Mouse (Mus musculus): ENCODE measurements at regions not wholly inside any gene's neighbourhood (a gene's known extent, or its start where the extent isn't known, plus 50 kb on each side); places are given as distances from the start of the nearest gene placed in this dataset.

GRCm38 (mm10) chr13:41694749-41695419 lies 89.2 kb downstream of the Tmem170b start:
- Histone ChIP-seq H3K36me3 (replicated peaks) (no peaks in the 10 kb centered on the region), H3K4me1 (ENCODE audit: insufficient read depth, low read depth, low read length) (no peaks in the 10 kb centered on the region), H3K9me3 (replicated peaks) (no peaks in the 10 kb centered on the region), H3K4me3 (ENCODE audit: low read depth, low read length) (no peak overlapping the region), H3K27me3 (ENCODE audit: insufficient read depth, low read length) (no peaks in the 10 kb centered on the region)
- ATAC-seq (ENCODE audit: extremely low read depth, insufficient number of reproducible peaks, low FRiP score, poor library complexity, severe bottlenecking): no peak
- TF ChIP-seq CTCF (IDR thresholded peaks at IDR 0.05; ENCODE audit: low read depth, low read length) (no peak), TAL1 (conservative IDR thresholded peaks at IDR 0.05; ENCODE audit: low read depth, low read length) (no peak), GATA1 (IDR thresholded peaks at IDR 0.05; ENCODE audit: borderline replicate concordance, low read length) (no peak), GATA2 (IDR thresholded peaks at IDR 0.05; ENCODE audit: borderline replicate concordance, low read depth, low read length) (no peak), POLR2AphosphoS5 (IDR thresholded peaks at IDR 0.05; ENCODE audit: insufficient replicate concordance, low read depth, low read length) (no peak)
- DNase-seq (ENCODE audit: low spot score): no peak

GRCm38 (mm10) chr13:41696767-41697445 lies 91.2 kb downstream of the Tmem170b start:
- no peak for TF ChIP-seq GATA1 (IDR thresholded peaks at IDR 0.05; ENCODE audit: borderline replicate concordance, low read length)
- TF ChIP-seq POLR2AphosphoS5 (IDR thresholded peaks at IDR 0.05; ENCODE audit: insufficient replicate concordance, low read depth, low read length): no peak
- no peak for TF ChIP-seq GATA2 (IDR thresholded peaks at IDR 0.05; ENCODE audit: borderline replicate concordance, low read depth, low read length)
- no peak for TF ChIP-seq CTCF (IDR thresholded peaks at IDR 0.05; ENCODE audit: low read depth, low read length)
- no peak for TF ChIP-seq TAL1 (conservative IDR thresholded peaks at IDR 0.05; ENCODE audit: low read depth, low read length)
- Histone ChIP-seq H3K9me3 (replicated peaks) (no peaks in the 10 kb centered on the region), H3K4me1 (ENCODE audit: insufficient read depth, low read depth, low read length) (no peaks in the 10 kb centered on the region), H3K4me3 (ENCODE audit: low read depth, low read length) (no peak overlapping the region), H3K27me3 (ENCODE audit: insufficient read depth, low read length) (no peaks in the 10 kb centered on the region), H3K36me3 (replicated peaks) (no peaks in the 10 kb centered on the region)
- no peak for ATAC-seq (ENCODE audit: extremely low read depth, insufficient number of reproducible peaks, low FRiP score, poor library complexity, severe bottlenecking)
- no peak for DNase-seq (ENCODE audit: low spot score)

DNA sequence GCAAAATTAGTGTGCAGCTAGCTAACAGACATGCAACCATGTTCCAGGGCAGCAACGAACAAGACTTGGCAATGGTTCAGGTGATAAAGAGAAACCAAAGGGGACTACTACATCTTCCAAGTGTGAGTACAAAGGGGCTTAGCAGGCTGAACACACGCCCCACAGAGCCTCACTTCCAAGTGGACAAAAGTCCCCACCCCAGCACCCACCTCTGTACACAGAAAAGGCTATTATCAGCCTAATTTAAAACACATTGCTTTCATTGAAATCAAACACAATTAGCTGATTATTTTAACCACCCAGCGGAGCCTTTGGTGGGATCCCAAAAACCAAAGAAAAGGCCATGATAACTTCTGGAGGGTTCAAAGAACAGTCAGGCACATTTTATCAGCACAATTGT lies 95.6 kb downstream of the Tmem170b start:
- no peaks in the 10 kb centered on the region for H3K36me3 ChIP-seq (replicated peaks)
- no peaks in the 10 kb centered on the region for H3K9me3 ChIP-seq (replicated peaks)
- no peaks in the 10 kb centered on the region for H3K4me1 ChIP-seq (ENCODE audit: insufficient read depth, low read depth, low read length)
- ATAC-seq (ENCODE audit: extremely low read depth, insufficient number of reproducible peaks, low FRiP score, poor library complexity, severe bottlenecking) (no peak), DNase-seq (ENCODE audit: low spot score) (no peak)
- no peak overlapping the region for H3K4me3 ChIP-seq (ENCODE audit: low read depth, low read length)
- no peak for TF ChIP-seq GATA1 (IDR thresholded peaks at IDR 0.05; ENCODE audit: borderline replicate concordance, low read length)
- TF ChIP-seq POLR2AphosphoS5 (IDR thresholded peaks at IDR 0.05; ENCODE audit: insufficient replicate concordance, low read depth, low read length): no peak
- no peak for TF ChIP-seq TAL1 (conservative IDR thresholded peaks at IDR 0.05; ENCODE audit: low read depth, low read length)
- TF ChIP-seq CTCF (IDR thresholded peaks at IDR 0.05; ENCODE audit: low read depth, low read length): no peak
- TF ChIP-seq GATA2 (IDR thresholded peaks at IDR 0.05; ENCODE audit: borderline replicate concordance, low read depth, low read length): no peak
- no peaks in the 10 kb centered on the region for H3K27me3 ChIP-seq (ENCODE audit: insufficient read depth, low read length)

DNA sequence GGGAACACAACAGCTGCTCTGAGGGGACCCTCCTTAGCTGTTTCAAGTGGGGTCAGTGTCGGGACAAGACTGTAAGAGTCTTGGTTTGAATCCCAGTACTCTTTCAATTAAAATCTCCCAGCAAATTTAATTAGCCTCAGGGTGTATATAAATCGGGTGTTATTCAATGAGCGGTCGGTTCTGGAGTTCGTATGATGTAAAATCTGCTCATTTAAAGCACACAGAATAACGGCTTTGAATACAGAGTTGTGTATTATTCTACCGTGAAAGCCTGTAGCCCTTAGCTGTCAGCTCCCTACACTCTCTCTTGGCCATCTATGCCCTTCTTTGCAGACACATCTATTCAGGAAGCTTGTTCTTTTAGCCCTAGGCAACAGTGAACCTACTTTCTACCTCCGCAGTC lies 96.1 kb downstream of the Tmem170b start:
- DNase-seq (ENCODE audit: low spot score) (no peak), ATAC-seq (ENCODE audit: extremely low read depth, insufficient number of reproducible peaks, low FRiP score, poor library complexity, severe bottlenecking) (no peak)
- no peaks in the 10 kb centered on the region for H3K9me3 ChIP-seq (replicated peaks)
- no peaks in the 10 kb centered on the region for H3K4me1 ChIP-seq (ENCODE audit: insufficient read depth, low read depth, low read length)
- TF ChIP-seq GATA1 (IDR thresholded peaks at IDR 0.05; ENCODE audit: borderline replicate concordance, low read length) (no peak), TAL1 (conservative IDR thresholded peaks at IDR 0.05; ENCODE audit: low read depth, low read length) (no peak), CTCF (IDR thresholded peaks at IDR 0.05; ENCODE audit: low read depth, low read length) (no peak)
- H3K36me3 ChIP-seq (replicated peaks): no peaks in the 10 kb centered on the region
- H3K4me3 ChIP-seq (ENCODE audit: low read depth, low read length): no peak overlapping the region
- H3K27me3 ChIP-seq (ENCODE audit: insufficient read depth, low read length): no peaks in the 10 kb centered on the region

DNA sequence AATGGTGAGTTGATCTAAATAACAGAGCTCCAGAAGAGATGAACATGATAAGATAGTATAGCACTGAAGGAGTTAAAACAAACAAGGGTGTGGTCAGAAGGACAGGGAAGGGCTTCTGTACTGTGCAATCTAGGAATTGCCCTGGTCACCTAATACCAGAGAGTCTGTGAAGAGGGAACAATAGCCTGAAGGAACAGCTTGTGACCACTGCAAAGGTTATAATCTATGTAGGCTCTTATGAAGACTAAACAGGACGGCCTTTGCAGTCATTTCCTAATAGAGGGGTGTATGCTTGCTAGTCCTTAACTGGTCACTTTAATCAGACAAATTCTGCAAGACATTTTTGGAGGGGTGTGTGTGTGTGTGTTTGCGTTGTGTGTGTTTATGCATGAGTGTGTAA lies 97.5 kb downstream of the Tmem170b start:
- DNase-seq (ENCODE audit: low spot score) (no peak), ATAC-seq (ENCODE audit: extremely low read depth, insufficient number of reproducible peaks, low FRiP score, poor library complexity, severe bottlenecking) (no peak)
- Histone ChIP-seq H3K9me3 (replicated peaks) (no peaks in the 10 kb centered on the region), H3K36me3 (replicated peaks) (no peaks in the 10 kb centered on the region), H3K27me3 (ENCODE audit: insufficient read depth, low read length) (no peaks in the 10 kb centered on the region), H3K4me3 (ENCODE audit: low read depth, low read length) (no peak overlapping the region), H3K4me1 (ENCODE audit: insufficient read depth, low read depth, low read length) (no peaks in the 10 kb centered on the region)
- no peak for TF ChIP-seq CTCF (IDR thresholded peaks at IDR 0.05; ENCODE audit: low read depth, low read length)
- TF ChIP-seq GATA2 (IDR thresholded peaks at IDR 0.05; ENCODE audit: borderline replicate concordance, low read depth, low read length): no peak
- no peak for TF ChIP-seq TAL1 (conservative IDR thresholded peaks at IDR 0.05; ENCODE audit: low read depth, low read length)
- TF ChIP-seq GATA1 (IDR thresholded peaks at IDR 0.05; ENCODE audit: borderline replicate concordance, low read length): no peak
- TF ChIP-seq POLR2AphosphoS5 (IDR thresholded peaks at IDR 0.05; ENCODE audit: insufficient replicate concordance, low read depth, low read length): no peak

- Histone ChIP-seq H3K4me3 (ENCODE audit: low read depth, low read length) (no peak overlapping the region), H3K9me3 (replicated peaks) (no peaks in the 10 kb centered on the region), H3K4me1 (ENCODE audit: insufficient read depth, low read depth, low read length) (no peaks in the 10 kb centered on the region), H3K27me3 (ENCODE audit: insufficient read depth, low read length) (no peaks in the 10 kb centered on the region), H3K36me3 (replicated peaks) (no peaks in the 10 kb centered on the region)
- ATAC-seq (ENCODE audit: extremely low read depth, insufficient number of reproducible peaks, low FRiP score, poor library complexity, severe bottlenecking) (no peak), DNase-seq (ENCODE audit: low spot score) (no peak)
- TF ChIP-seq GATA1 (IDR thresholded peaks at IDR 0.05; ENCODE audit: borderline replicate concordance, low read length) (no peak), GATA2 (IDR thresholded peaks at IDR 0.05; ENCODE audit: borderline replicate concordance, low read depth, low read length) (no peak), POLR2AphosphoS5 (IDR thresholded peaks at IDR 0.05; ENCODE audit: insufficient replicate concordance, low read depth, low read length) (no peak), TAL1 (conservative IDR thresholded peaks at IDR 0.05; ENCODE audit: low read depth, low read length) (no peak), CTCF (IDR thresholded peaks at IDR 0.05; ENCODE audit: low read depth, low read length) (no peak)
Measured at GRCm38 (mm10) chr13:41703618-41704017, 97.9 kb downstream of the Tmem170b start.

All from G1E (cell line).